Mouse (Mus musculus): Measurements from ENCODE around the gene Nasp.

GRCm38 (mm10) chr4:116672785-116673184 lies 45.0 kb upstream of the Nasp start:
- no peak for TF ChIP-seq CTCF (conservative IDR thresholded peaks at IDR 0.05; ENCODE audit: insufficient read depth, insufficient read length, low read depth, low read length)
- TF ChIP-seq POLR2A (IDR thresholded peaks at IDR 0.05; ENCODE audit: low read depth, low read length): no peak
